Mouse (Mus musculus) CH12F3 (cell line): ENCODE measurements around the gene Srrm2.

Experiments
- in situ Hi-C: fragments of 300-500 bp; cut with MboI; formaldehyde crosslinking; loops from 2 replicates; pipeline ENCODE4 v1.14.3; 2020; ENCODE audit warnings: low sequenced_read_pairs

Gene Srrm2

DNA sequence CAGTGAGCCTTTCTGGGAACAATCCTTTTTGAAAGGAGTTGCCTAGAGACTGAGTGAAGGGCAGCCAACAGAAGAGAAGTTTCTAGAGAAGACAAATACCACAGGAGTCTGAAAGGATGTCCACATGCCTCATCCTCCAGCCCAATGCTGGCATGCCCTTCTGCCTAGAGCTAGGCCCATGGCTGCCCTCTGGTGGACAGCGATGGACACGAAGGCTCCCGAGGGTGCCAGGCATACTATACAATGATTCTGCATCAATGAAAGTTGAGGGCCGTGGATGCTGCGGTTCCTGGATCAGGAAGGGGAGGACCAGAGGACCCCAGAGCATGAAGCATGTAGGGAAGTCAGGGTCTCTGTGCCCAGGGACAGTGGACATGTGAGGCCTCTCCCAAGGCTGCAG is 63.0 kb downstream of the Srrm2 start:
- in situ Hi-C loops: no loop called here

DNA sequence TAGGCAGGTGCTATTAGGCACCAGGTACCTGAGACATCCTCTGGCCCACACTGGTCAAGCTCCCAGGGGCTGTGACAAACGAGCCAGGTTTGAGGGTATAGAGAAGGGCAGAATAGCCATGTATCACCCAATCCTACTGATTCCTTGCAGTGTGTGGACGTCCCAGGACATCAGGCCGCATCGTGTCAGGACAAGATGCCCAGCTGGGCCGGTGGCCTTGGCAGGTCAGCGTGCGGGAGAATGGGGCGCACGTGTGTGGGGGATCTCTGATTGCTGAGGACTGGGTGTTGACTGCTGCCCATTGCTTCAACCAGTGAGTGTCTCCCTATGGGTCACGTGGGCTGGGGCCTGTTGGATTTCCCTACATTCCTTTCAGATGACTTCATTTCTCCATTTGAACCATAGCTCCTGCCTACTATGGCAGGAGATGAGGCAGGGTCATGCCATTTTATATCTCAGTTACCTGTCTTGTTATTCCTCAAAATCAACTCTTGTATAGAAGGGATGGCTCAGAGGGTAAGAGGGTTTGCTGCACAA is 64.0 kb downstream of the Srrm2 start:
- in situ Hi-C loops: no loop called here

DNA sequence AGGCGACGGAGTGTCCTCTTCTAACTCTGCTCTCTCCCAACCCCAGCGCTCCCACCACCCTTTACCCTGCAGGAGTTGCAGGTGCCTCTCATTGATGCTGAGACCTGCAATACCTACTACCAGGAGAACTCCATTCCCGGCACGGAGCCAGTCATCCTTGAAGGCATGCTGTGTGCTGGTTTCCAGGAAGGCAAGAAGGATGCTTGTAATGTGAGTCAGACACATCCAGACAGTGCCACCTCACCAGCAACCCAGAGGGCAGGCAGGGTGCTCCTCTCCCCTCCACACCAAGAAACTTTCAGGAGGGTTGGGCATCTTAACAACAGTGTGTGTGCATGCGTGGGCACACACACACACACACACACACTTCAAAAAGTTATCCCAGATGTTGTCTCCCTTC is 66.9 kb downstream of the Srrm2 start:
- in situ Hi-C loops: no loop called here

DNA sequence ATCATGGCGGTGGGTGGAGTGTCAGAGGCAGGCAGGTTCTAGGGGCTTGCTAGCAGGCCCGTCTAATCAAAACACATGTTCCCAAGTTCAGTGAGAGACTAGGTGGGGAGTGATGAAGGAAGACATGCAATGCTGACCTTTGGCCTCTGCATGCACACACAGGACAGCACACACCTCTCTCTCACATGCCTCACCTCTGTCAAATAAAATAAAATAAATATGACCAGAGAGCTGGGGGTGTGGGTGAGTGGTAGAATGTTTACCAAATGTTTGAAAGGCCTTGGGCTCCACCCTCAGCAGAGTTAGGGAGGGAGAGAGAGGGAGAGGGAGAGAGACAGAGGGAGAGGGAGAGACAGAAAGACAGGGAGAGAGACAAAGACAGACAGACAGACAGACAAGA is 67.6 kb downstream of the Srrm2 start:
- in situ Hi-C loops: no loop called here

DNA sequence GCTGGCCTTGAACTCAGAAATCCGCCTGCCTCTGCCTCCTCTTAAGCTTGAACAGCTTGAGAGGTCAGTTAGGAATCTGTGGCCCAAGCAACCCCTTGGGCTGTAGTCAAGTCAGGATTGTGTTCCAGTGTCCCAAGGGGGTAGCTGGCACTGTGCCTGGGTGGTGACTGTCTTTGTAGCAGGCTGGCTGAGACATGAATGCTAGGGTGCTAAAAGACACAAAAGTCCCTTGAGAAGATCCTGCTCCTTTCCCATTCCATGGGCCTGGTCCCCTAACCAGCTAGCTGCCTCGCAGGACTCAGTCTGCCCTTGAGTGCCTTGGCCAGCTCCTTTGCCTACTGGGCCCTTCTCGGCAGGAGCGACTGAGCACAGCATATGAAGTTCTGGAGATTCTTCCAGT is 72.6 kb downstream of the Srrm2 start:
- in situ Hi-C loops: no loop called here

DNA sequence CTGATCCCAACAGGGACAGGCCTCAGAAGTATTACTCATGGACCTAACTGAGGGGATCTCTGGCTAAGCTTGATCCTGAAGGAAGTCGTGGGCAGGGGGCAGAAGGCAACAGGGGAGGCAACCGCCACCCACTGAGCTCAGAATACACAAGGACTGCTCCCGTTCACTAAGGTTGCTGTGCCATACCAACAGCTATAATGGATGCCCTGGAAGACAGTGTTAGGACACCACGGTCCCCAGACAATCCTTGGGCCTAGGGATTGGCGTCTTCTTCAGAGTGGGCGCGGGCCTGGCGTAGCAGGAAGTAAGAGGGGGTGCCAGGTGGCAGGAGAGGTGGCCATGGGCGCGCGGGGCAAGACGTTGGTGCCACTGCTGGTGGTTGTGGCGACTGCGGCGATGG is 77.4 kb downstream of the Srrm2 start, which contains the start of gene Prss21:
Prss21 (plus strand) TSS at position 301 of the 400 bp plus-strand sequence.
- in situ Hi-C loops: no loop called here

DNA sequence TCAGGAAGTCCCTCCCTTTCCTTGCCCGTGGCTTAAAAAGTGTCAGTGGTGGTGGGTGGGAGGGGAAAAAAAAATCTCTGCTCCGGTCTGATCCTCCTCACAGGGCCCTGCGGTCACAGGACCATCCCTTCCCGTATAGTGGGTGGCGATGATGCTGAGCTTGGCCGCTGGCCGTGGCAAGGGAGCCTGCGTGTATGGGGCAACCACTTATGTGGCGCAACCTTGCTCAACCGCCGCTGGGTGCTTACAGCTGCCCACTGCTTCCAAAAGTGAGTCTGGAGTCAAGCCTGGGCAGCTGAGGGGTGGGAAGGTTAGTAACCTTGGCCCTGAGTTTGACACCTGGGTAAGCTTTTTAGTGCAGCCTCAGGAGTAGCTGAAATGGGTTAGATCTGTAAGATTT is 78.2 kb downstream of the Srrm2 start:
- in situ Hi-C loops: no loop called here
